In genomic region chrX:53642980-53643961, GRCm38 (mm10) we compare ENCODE assay signal across 7 mouse cellular contexts. TPM values are rescaled to one million over a fixed set of nuclear protein-coding genes. Genes with fewer than 3 reads are reported as not detected.
DNase-seq lines count a peak whose midpoint lies in the region; ATAC-seq and TF ChIP-seq lines count a peak whose summit lies in the region.
"Not testable (repeated sequence)": the region's sequence is repeated elsewhere in the genome, so short reads cannot be mapped to it uniquely, and the experiment has no call there.

Gene Rtl8a, minus strand, starts transcription at chrX:53643682.

- not testable (repeated sequence) for TF ChIP-seq POLR2A in bone marrow macrophage, adult 2 months (IDR thresholded peaks at IDR 0.05; ENCODE audit: borderline replicate concordance, low read depth, low read length)

- H3K4me2 ChIP-seq in embryonic facial prominence, embryonic 15.5 days (replicated peaks), result peak within 1 kb of the TSS; percentile 45
- H3K4me2 ChIP-seq in limb, embryonic 13.5 days (replicated peaks), result peak within 1 kb of the TSS; percentile 52
- peak within 1 kb of the TSS; percentile 46 for H3K4me2 ChIP-seq in midbrain, embryonic 15.5 days

- peak within 1 kb of the TSS; percentile 25 for H3K4me3 ChIP-seq in bone marrow macrophage, adult 2 months (ENCODE audit: insufficient read depth, low read length)
- peak within 1 kb of the TSS; percentile 37 for H3K4me3 ChIP-seq in embryonic facial prominence, embryonic 15.5 days (replicated peaks)
- peak within 1 kb of the TSS; percentile 39 for H3K4me3 ChIP-seq in limb, embryonic 13.5 days
- peak within 1 kb of the TSS; percentile 34 for H3K4me3 ChIP-seq in midbrain, embryonic 15.5 days

- not testable (repeated sequence) for H3K36me3 ChIP-seq in embryonic facial prominence, embryonic 15.5 days; limb, embryonic 13.5 days; midbrain, embryonic 15.5 days (replicated peaks)

- H3K9ac ChIP-seq in embryonic facial prominence, embryonic 15.5 days; limb, embryonic 13.5 days; midbrain, embryonic 15.5 days: not testable (repeated sequence)

- H3K4me1 ChIP-seq in bone marrow macrophage, adult 2 months (ENCODE audit: control insufficient read depth, insufficient read depth, low read length); embryonic facial prominence, embryonic 15.5 days; limb, embryonic 13.5 days; midbrain, embryonic 15.5 days: not testable (repeated sequence)

- H3K27ac ChIP-seq in bone marrow macrophage, adult 2 months (ENCODE audit: insufficient read depth, low read depth, low read length); embryonic facial prominence, embryonic 15.5 days (replicated peaks): not testable (repeated sequence)
- peak within 1 kb of the TSS; percentile 22; the same call in 1 of the 2 replicates for H3K27ac ChIP-seq in limb, embryonic 13.5 days
- H3K27ac ChIP-seq in midbrain, embryonic 15.5 days, result peak within 1 kb of the TSS; percentile 70

- DNase-seq in heart, adult 9 months (ENCODE audit: low spot score in 2 of 2), result peak; percentile 77 to 85
- DNase-seq in kidney, adult 9 months, result peak; percentile 82
- peak; percentile 57 to 67 for DNase-seq in spleen, adult 18-20 months

- peak; percentile 85 for ATAC-seq in embryonic facial prominence, embryonic 15.5 days (ENCODE audit: insufficient number of reproducible peaks, low FRiP score, low TSS enrichment, low read depth)
- ATAC-seq in limb, embryonic 13.5 days (ENCODE audit: low FRiP score, low read depth), result peak; percentile 96
- ATAC-seq in midbrain, embryonic 15.5 days (replicated peaks), result peak; percentile 96

- 24% methylated on average over 11 of the region's 50 CpGs for WGBS in embryonic facial prominence, embryonic 15.5 days
- WGBS in limb, embryonic 13.5 days, result 12% methylated on average over 14 of the region's 50 CpGs
- WGBS in midbrain, embryonic 15.5 days, result 25% methylated on average over 12 of the region's 50 CpGs

- not testable (repeated sequence) for H3K9me3 ChIP-seq in embryonic facial prominence, embryonic 15.5 days (replicated peaks); limb, embryonic 13.5 days; midbrain, embryonic 15.5 days

- not testable (repeated sequence) for H3K27me3 ChIP-seq in embryonic facial prominence, embryonic 15.5 days; limb, embryonic 13.5 days; midbrain, embryonic 15.5 days (replicated peaks)

- TF ChIP-seq CTCF in bone marrow macrophage, adult 2 months (IDR thresholded peaks at IDR 0.05; ENCODE audit: low read depth, low read length), result not testable (repeated sequence)

RNA-seq across cellular contexts. Expression of gene Rtl8a, which starts in this region (rescaled TPM):
- polyA plus RNA-seq in bone marrow macrophage, adult 2 months (2012; ENCODE audit: insufficient read depth, insufficient read length, missing spikeins), result 39.7 and 42.0 TPM in 2 replicates
- polyA plus RNA-seq in embryonic facial prominence, embryonic 15.5 days (2015; fragmentation: Nextera tagmentation; extraction: Ambion mirVana), result 70.3 and 77.3 TPM in 2 replicates
- polyA plus RNA-seq in limb, embryonic 13.5 days (2015; fragmentation: Nextera tagmentation; extraction: Ambion mirVana), result 63.1 and 68.3 TPM in 2 replicates
- 231 and 240 TPM in 2 replicates for polyA plus RNA-seq in midbrain, embryonic 15.5 days (2015; fragmentation: Nextera tagmentation; extraction: Ambion mirVana)
